ENCODE assay signal across 8 mouse cellular contexts in genomic region chr10:127597311-127597901, GRCm38 (mm10). TPM values are rescaled to one million over a fixed set of nuclear protein-coding genes. Genes with fewer than 3 reads are reported as not detected.
A peak's percentile ranks its signal among the peaks of the same experiment; 100 is the strongest.
DNase-seq lines count a peak whose midpoint lies in the region; ATAC-seq lines count a peak whose summit lies in the region.

No protein-coding gene starts in this region.

- no peaks in the 10 kb centered on the region for H3K9me3 ChIP-seq in kidney, embryonic 15.5 days (replicated peaks)
- H3K9me3 ChIP-seq in embryonic facial prominence, embryonic 15.5 days (replicated peaks) = no peaks in the 10 kb centered on the region
- H3K9me3 ChIP-seq in limb, embryonic 12.5 days = no peaks in the 10 kb centered on the region
- no peaks in the 10 kb centered on the region for H3K9me3 ChIP-seq in stomach, embryonic 15.5 days

- no peak overlapping the region for H3K9ac ChIP-seq in kidney, embryonic 15.5 days
- H3K9ac ChIP-seq in embryonic facial prominence, embryonic 15.5 days = no peak overlapping the region
- 0 out of 2 replicates have a peak overlapping the region, but pooled peaks have one; percentile 18 for H3K9ac ChIP-seq in limb, embryonic 12.5 days (replicated peaks)
- no peak overlapping the region for H3K9ac ChIP-seq in stomach, embryonic 15.5 days

- peaks cover 87% of the 10 kb centered on the region for H3K4me1 ChIP-seq in kidney, embryonic 15.5 days
- H3K4me1 ChIP-seq in embryonic facial prominence, embryonic 15.5 days = peaks cover 65% of the 10 kb centered on the region
- peaks cover 50% of the 10 kb centered on the region for H3K4me1 ChIP-seq in limb, embryonic 12.5 days (replicated peaks)
- H3K4me1 ChIP-seq in stomach, embryonic 15.5 days = peaks cover 72% of the 10 kb centered on the region

- H3K27ac ChIP-seq in kidney, embryonic 15.5 days = peak overlapping the region; percentile 64
- H3K27ac ChIP-seq in embryonic facial prominence, embryonic 15.5 days (replicated peaks) = peak overlapping the region; percentile 89
- peak overlapping the region; percentile 71; the same call in 1 of the 2 replicates for H3K27ac ChIP-seq in limb, embryonic 12.5 days
- peak overlapping the region; percentile 76 for H3K27ac ChIP-seq in stomach, embryonic 15.5 days

- no peak for DNase-seq in kidney, adult 18-20 months
- peak; percentile 92 for DNase-seq in brain, adult 2 months (ENCODE audit: low read depth, low spot score)
- DNase-seq in thymus, postnatal 36 days = no peak
- DNase-seq in frontal cortex, postnatal 10 days (ENCODE audit: low spot score in 2 of 2) = no peak

- no peaks in the 10 kb centered on the region for H3K27me3 ChIP-seq in kidney, embryonic 15.5 days
- H3K27me3 ChIP-seq in embryonic facial prominence, embryonic 15.5 days = no peaks in the 10 kb centered on the region
- no peaks in the 10 kb centered on the region for H3K27me3 ChIP-seq in limb, embryonic 12.5 days
- H3K27me3 ChIP-seq in stomach, embryonic 15.5 days (replicated peaks) = no peaks in the 10 kb centered on the region

- WGBS in kidney, embryonic 15.5 days = 55% methylated on average over 5 of the region's 5 CpGs
- WGBS in embryonic facial prominence, embryonic 15.5 days = 49% methylated on average over 5 of the region's 5 CpGs
- WGBS in limb, embryonic 12.5 days = 69% methylated on average over 5 of the region's 5 CpGs
- WGBS in stomach, embryonic 15.5 days = 63% methylated on average over 5 of the region's 5 CpGs

- no peak overlapping the region for H3K4me2 ChIP-seq in kidney, embryonic 15.5 days
- 0 out of 2 replicates have a peak overlapping the region, but pooled peaks have one; percentile 10 for H3K4me2 ChIP-seq in embryonic facial prominence, embryonic 15.5 days (replicated peaks)
- H3K4me2 ChIP-seq in limb, embryonic 12.5 days = no peak overlapping the region
- H3K4me2 ChIP-seq in stomach, embryonic 15.5 days = 0 out of 2 replicates have a peak overlapping the region, but pooled peaks have one; percentile 8

- H3K36me3 ChIP-seq in kidney, embryonic 15.5 days = peaks cover 30% of the 10 kb centered on the region; the same call in 1 of the 2 replicates
- H3K36me3 ChIP-seq in embryonic facial prominence, embryonic 15.5 days = peaks cover 53% of the 10 kb centered on the region
- H3K36me3 ChIP-seq in limb, embryonic 12.5 days = peaks cover 83% of the 10 kb centered on the region
- peaks cover 23% of the 10 kb centered on the region for H3K36me3 ChIP-seq in stomach, embryonic 15.5 days

- no peak overlapping the region for H3K4me3 ChIP-seq in kidney, embryonic 15.5 days (replicated peaks)
- H3K4me3 ChIP-seq in embryonic facial prominence, embryonic 15.5 days (replicated peaks) = no peak overlapping the region
- H3K4me3 ChIP-seq in limb, embryonic 12.5 days (replicated peaks) = no peak overlapping the region
- no peak overlapping the region for H3K4me3 ChIP-seq in stomach, embryonic 15.5 days (replicated peaks)

- no peak for ATAC-seq in kidney, embryonic 15.5 days (replicated peaks; ENCODE audit: low FRiP score)
- peak; percentile 65 for ATAC-seq in embryonic facial prominence, embryonic 15.5 days (ENCODE audit: insufficient number of reproducible peaks, low FRiP score, low TSS enrichment, low read depth)
- ATAC-seq in limb, embryonic 12.5 days (ENCODE audit: insufficient number of reproducible peaks, insufficient read depth, low FRiP score, low TSS enrichment, low read depth) = no peak
- ATAC-seq in stomach, embryonic 15.5 days (ENCODE audit: insufficient read depth, low FRiP score, low read depth) = no peak

RNA-seq across cellular contexts. Expression of gene Lrp1, which starts 23.5 kb away (rescaled TPM):
- polyA plus RNA-seq in kidney, embryonic 15.5 days (2015; fragmentation: Nextera tagmentation; extraction: Ambion mirVana) = 52.4 and 65.0 TPM in 2 replicates
- 161 and 163 TPM in 2 replicates for polyA plus RNA-seq in embryonic facial prominence, embryonic 15.5 days (2015; fragmentation: Nextera tagmentation; extraction: Ambion mirVana)
- polyA plus RNA-seq in limb, embryonic 12.5 days (2016; fragmentation: Nextera tagmentation; extraction: Ambion mirVana) = 87.6 and 94.7 TPM in 2 replicates
- polyA plus RNA-seq in stomach, embryonic 15.5 days (2015; fragmentation: Nextera tagmentation; extraction: Ambion mirVana) = 77.0 and 87.0 TPM in 2 replicates

RNA-seq across cellular contexts. Expression of gene Stat6, which starts 45.4 kb away (rescaled TPM):
- 26.5 and 27.2 TPM in 2 replicates for polyA plus RNA-seq in kidney, embryonic 15.5 days (2015; fragmentation: Nextera tagmentation; extraction: Ambion mirVana)
- 35.3 and 36.2 TPM in 2 replicates for polyA plus RNA-seq in embryonic facial prominence, embryonic 15.5 days (2015; fragmentation: Nextera tagmentation; extraction: Ambion mirVana)
- polyA plus RNA-seq in limb, embryonic 12.5 days (2016; fragmentation: Nextera tagmentation; extraction: Ambion mirVana) = 8.7 and 12.1 TPM in 2 replicates
- polyA plus RNA-seq in stomach, embryonic 15.5 days (2015; fragmentation: Nextera tagmentation; extraction: Ambion mirVana) = 35.0 and 37.1 TPM in 2 replicates

Comparison
In these comparisons a context has a peak if more than half of its experiments do, and no peak if none do; other contexts are left out.
1. H3K4me2 ChIP-seq: peak in embryonic facial prominence, embryonic 15.5 days (single experiment) and stomach, embryonic 15.5 days (single experiment); none in kidney, embryonic 15.5 days (single experiment) and limb, embryonic 12.5 days (single experiment).
2. Peak in every context shown above with its lines, with median percentiles within 50 percentile points of each other: H3K27ac ChIP-seq.